Mouse (Mus musculus): Measurements from ENCODE around the gene Ndufs1. TPM values are rescaled to one million over a fixed set of nuclear protein-coding genes. Genes with fewer than 3 reads are reported as not detected.

Gene Ndufs1
- polyA plus RNA-seq, 1 experiment, result 58.8 TPM

GRCm38 (mm10) chr1:63134530-63134929 is 42.1 kb downstream of the Ndufs1 start:
- Histone ChIP-seq H3K79me2 (ENCODE audit: control insufficient read depth, insufficient read depth) (no peaks in the 10 kb centered on the region), H3K4me2 (ENCODE audit: low read depth) (no peak overlapping the region), H3K36me3 (ENCODE audit: control insufficient read depth, insufficient read depth) (no peaks in the 10 kb centered on the region), H3ac (ENCODE audit: control insufficient read depth, insufficient read length) (no peak overlapping the region), H3K27me3 (ENCODE audit: control insufficient read depth, insufficient read depth, insufficient read length) (no peaks in the 10 kb centered on the region), H3K4me3 (no peak overlapping the region)
- TF ChIP-seq MYOD1 (IDR thresholded peaks at IDR 0.05; ENCODE audit: control insufficient read depth in 1 of 3, insufficient read length in 2 of 3, low read depth in 2 of 3) (no peak), TCF12 (IDR thresholded peaks at IDR 0.05; ENCODE audit: insufficient read depth, poor library complexity, severe bottlenecking) (no peak), POLR2AphosphoS2 (IDR thresholded peaks at IDR 0.05; ENCODE audit: insufficient read length, low read depth) (no peak)

GRCm38 (mm10) chr1:63131766-63132165 is 44.9 kb downstream of the Ndufs1 start:
- no peaks in the 10 kb centered on the region for H3K79me2 ChIP-seq (ENCODE audit: control insufficient read depth, insufficient read depth)
- TF ChIP-seq MAX (IDR thresholded peaks at IDR 0.05; ENCODE audit: low read depth) (no peak), CEBPB (IDR thresholded peaks at IDR 0.05; ENCODE audit: insufficient read depth, poor library complexity, severe bottlenecking) (no peak), E2F4 (IDR thresholded peaks at IDR 0.05; ENCODE audit: insufficient read depth) (no peak), USF1 (IDR thresholded peaks at IDR 0.05; ENCODE audit: low read depth) (no peak), SRF (IDR thresholded peaks at IDR 0.05; ENCODE audit: control insufficient read depth, insufficient read length, low read depth) (no peak), MYOD1 (IDR thresholded peaks at IDR 0.05; ENCODE audit: control insufficient read depth in 1 of 3, insufficient read length in 2 of 3, low read depth in 2 of 3) (no peak), MYOG (IDR thresholded peaks at IDR 0.05; ENCODE audit: control insufficient read depth in 1 of 3, insufficient read depth in 1 of 3, insufficient read length in 2 of 3, low read depth in 2 of 3) (no peak), TCF3 (IDR thresholded peaks at IDR 0.05; ENCODE audit: insufficient read length, low read depth) (no peak)
- H3K36me3 ChIP-seq (ENCODE audit: control insufficient read depth, insufficient read depth), result no peaks in the 10 kb centered on the region
- no peak overlapping the region for H3K4me3 ChIP-seq
- H3K4me2 ChIP-seq (ENCODE audit: low read depth), result no peak overlapping the region
- no peaks in the 10 kb centered on the region for H3K27me3 ChIP-seq (ENCODE audit: control insufficient read depth, insufficient read depth, insufficient read length)
- H3ac ChIP-seq (ENCODE audit: control insufficient read depth, insufficient read length), result no peak overlapping the region

GRCm38 (mm10) chr1:63130883-63131282 is 45.8 kb downstream of the Ndufs1 start:
- Histone ChIP-seq H3K79me2 (ENCODE audit: control insufficient read depth, insufficient read depth) (no peaks in the 10 kb centered on the region), H3K4me3 (no peak overlapping the region), H3K27me3 (ENCODE audit: control insufficient read depth, insufficient read depth, insufficient read length) (no peaks in the 10 kb centered on the region), H3K36me3 (ENCODE audit: control insufficient read depth, insufficient read depth) (no peaks in the 10 kb centered on the region), H3K4me2 (ENCODE audit: low read depth) (no peak overlapping the region), H3ac (ENCODE audit: control insufficient read depth, insufficient read length) (no peak overlapping the region)
- TF ChIP-seq MYOG (IDR thresholded peaks at IDR 0.05; ENCODE audit: control insufficient read depth in 1 of 3, insufficient read depth in 1 of 3, insufficient read length in 2 of 3, low read depth in 2 of 3), result no peak
- TF ChIP-seq MYOD1 (IDR thresholded peaks at IDR 0.05; ENCODE audit: control insufficient read depth in 1 of 3, insufficient read length in 2 of 3, low read depth in 2 of 3), result no peak
- no peak for TF ChIP-seq CEBPB (IDR thresholded peaks at IDR 0.05; ENCODE audit: insufficient read depth, poor library complexity, severe bottlenecking)
- TF ChIP-seq USF1 (IDR thresholded peaks at IDR 0.05; ENCODE audit: low read depth), result no peak
- no peak for TF ChIP-seq TCF3 (IDR thresholded peaks at IDR 0.05; ENCODE audit: insufficient read length, low read depth)
- TF ChIP-seq POLR2A (IDR thresholded peaks at IDR 0.05; ENCODE audit: insufficient read length, low read depth), result no peak
- TF ChIP-seq SRF (IDR thresholded peaks at IDR 0.05; ENCODE audit: control insufficient read depth, insufficient read length, low read depth), result no peak
- no peak for TF ChIP-seq REST (IDR thresholded peaks at IDR 0.05; ENCODE audit: insufficient read depth, insufficient read length)
- TF ChIP-seq E2F4 (IDR thresholded peaks at IDR 0.05; ENCODE audit: insufficient read depth), result no peak
- no peak for TF ChIP-seq TCF12 (IDR thresholded peaks at IDR 0.05; ENCODE audit: insufficient read depth, poor library complexity, severe bottlenecking)
- TF ChIP-seq POLR2AphosphoS2 (IDR thresholded peaks at IDR 0.05; ENCODE audit: insufficient read length, low read depth), result no peak

GRCm38 (mm10) chr1:63129857-63130690 is 46.6 kb downstream of the Ndufs1 start:
- TF ChIP-seq TCF12 (IDR thresholded peaks at IDR 0.05; ENCODE audit: insufficient read depth, poor library complexity, severe bottlenecking) (no peak), POLR2AphosphoS2 (IDR thresholded peaks at IDR 0.05; ENCODE audit: insufficient read length, low read depth) (peak; percentile 34), SRF (IDR thresholded peaks at IDR 0.05; ENCODE audit: control insufficient read depth, insufficient read length, low read depth) (no peak)
- H3ac ChIP-seq (ENCODE audit: control insufficient read depth, insufficient read length), result no peak overlapping the region
- H3K79me2 ChIP-seq (ENCODE audit: control insufficient read depth, insufficient read depth), result no peaks in the 10 kb centered on the region
- H3K27me3 ChIP-seq (ENCODE audit: control insufficient read depth, insufficient read depth, insufficient read length), result no peaks in the 10 kb centered on the region
- no peak overlapping the region for H3K4me2 ChIP-seq (ENCODE audit: low read depth)
- H3K4me3 ChIP-seq, result no peak overlapping the region
- no peaks in the 10 kb centered on the region for H3K36me3 ChIP-seq (ENCODE audit: control insufficient read depth, insufficient read depth)

GRCm38 (mm10) chr1:63129273-63129672 is 47.4 kb downstream of the Ndufs1 start:
- H3K4me2 ChIP-seq (ENCODE audit: low read depth), result no peak overlapping the region
- H3K4me3 ChIP-seq, result no peak overlapping the region

More at GRCm38 (mm10) chr1:63129273-63129672, 47.4 kb downstream of the Ndufs1 start:
- Histone ChIP-seq H3ac (ENCODE audit: control insufficient read depth, insufficient read length) (no peak overlapping the region), H3K27me3 (ENCODE audit: control insufficient read depth, insufficient read depth, insufficient read length) (no peaks in the 10 kb centered on the region), H3K79me2 (ENCODE audit: control insufficient read depth, insufficient read depth) (no peaks in the 10 kb centered on the region), H3K36me3 (ENCODE audit: control insufficient read depth, insufficient read depth) (no peaks in the 10 kb centered on the region)
- no peak for TF ChIP-seq MYOG (IDR thresholded peaks at IDR 0.05; ENCODE audit: control insufficient read depth in 1 of 3, insufficient read depth in 1 of 3, insufficient read length in 2 of 3, low read depth in 2 of 3)
- TF ChIP-seq MAX (IDR thresholded peaks at IDR 0.05; ENCODE audit: low read depth), result no peak
- TF ChIP-seq POLR2AphosphoS2 (IDR thresholded peaks at IDR 0.05; ENCODE audit: insufficient read length, low read depth), result no peak
- no peak for TF ChIP-seq USF1 (IDR thresholded peaks at IDR 0.05; ENCODE audit: low read depth)
- no peak for TF ChIP-seq POLR2A (IDR thresholded peaks at IDR 0.05; ENCODE audit: insufficient read length, low read depth)
- no peak for TF ChIP-seq REST (IDR thresholded peaks at IDR 0.05; ENCODE audit: insufficient read depth, insufficient read length)
- TF ChIP-seq TCF12 (IDR thresholded peaks at IDR 0.05; ENCODE audit: insufficient read depth, poor library complexity, severe bottlenecking), result no peak
- TF ChIP-seq E2F4 (IDR thresholded peaks at IDR 0.05; ENCODE audit: insufficient read depth), result no peak
- no peak for TF ChIP-seq SRF (IDR thresholded peaks at IDR 0.05; ENCODE audit: control insufficient read depth, insufficient read length, low read depth)
- no peak for TF ChIP-seq MYOD1 (IDR thresholded peaks at IDR 0.05; ENCODE audit: control insufficient read depth in 1 of 3, insufficient read length in 2 of 3, low read depth in 2 of 3)
- TF ChIP-seq CEBPB (IDR thresholded peaks at IDR 0.05; ENCODE audit: insufficient read depth, poor library complexity, severe bottlenecking), result no peak
- TF ChIP-seq TCF3 (IDR thresholded peaks at IDR 0.05; ENCODE audit: insufficient read length, low read depth), result no peak

All from myocyte (in vitro differentiated cells).